Mouse (Mus musculus): ENCODE results near the gene Prss37. TPM values are rescaled to one million over a fixed set of nuclear protein-coding genes. Genes with fewer than 3 reads are reported as not detected.
A peak's percentile ranks its signal among the peaks of the same experiment; 100 is the strongest.

The Prss37 gene
- not detected in 2 replicates for polyA plus RNA-seq (2016; fragmentation: Nextera tagmentation; extraction: Ambion mirVana)

DNA sequence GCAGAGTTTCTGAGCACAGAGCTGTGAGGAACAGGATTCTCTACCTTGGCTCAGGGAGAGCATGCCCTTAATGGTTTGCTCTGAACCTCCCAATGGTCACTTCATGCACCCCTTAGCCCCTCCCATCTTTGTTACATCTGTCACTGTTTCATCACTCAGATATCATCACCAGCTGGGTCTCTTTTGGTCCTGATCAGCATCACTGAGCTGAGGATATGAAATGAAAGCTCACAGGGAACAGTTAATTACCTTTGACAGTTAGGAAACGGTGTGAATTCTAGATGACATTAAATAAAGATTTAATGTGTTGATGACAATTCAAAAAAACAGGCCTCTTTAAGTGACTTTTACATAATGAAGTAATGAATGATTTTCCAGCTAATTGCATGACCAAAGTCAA lies at the start of gene Prss37:
Gene Prss37 (minus strand): TSS at position 101 of the 400 bp plus-strand sequence.
- no peak for ATAC-seq (ENCODE audit: low FRiP score)
- H3K27ac ChIP-seq = no peak within 1 kb of the TSS
- no peaks in the 10 kb centered on the region for H3K9me3 ChIP-seq
- H3K4me2 ChIP-seq = no peak within 1 kb of the TSS
- H3K36me3 ChIP-seq (replicated peaks) = no peaks in the 10 kb centered on the region
- no peaks in the 10 kb centered on the region for H3K4me1 ChIP-seq
- H3K9ac ChIP-seq = no peak within 1 kb of the TSS
- WGBS = 88% methylated on average over 1 of the region's 1 CpGs
- H3K27me3 ChIP-seq = no peaks in the 10 kb centered on the region
- no peak within 1 kb of the TSS for H3K4me3 ChIP-seq (replicated peaks)

DNA sequence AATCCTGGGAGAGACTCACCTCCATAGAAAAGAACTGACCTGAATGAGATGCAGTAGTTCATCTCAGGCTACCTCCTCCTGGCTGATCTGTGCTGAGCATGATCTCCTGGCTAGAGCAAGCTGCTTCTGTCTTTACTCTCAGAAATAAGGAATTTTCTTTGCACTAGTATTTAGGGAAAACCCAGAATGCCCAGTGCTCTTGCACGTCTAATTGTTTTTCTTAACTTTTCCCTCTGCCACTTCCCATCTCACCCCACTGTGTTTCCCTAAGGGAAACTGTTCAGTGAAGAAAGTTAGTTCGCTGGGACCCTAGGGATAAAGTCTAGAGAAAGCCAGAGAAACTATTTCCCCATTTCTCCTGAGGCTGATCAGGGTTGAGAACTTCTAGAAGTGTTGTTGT lies 35.6 kb upstream of the Prss37 start, which contains the start of gene Olfr461:
Gene Olfr461 (minus strand): TSS at position 101 of the 400 bp plus-strand sequence.
- Histone ChIP-seq H3K27ac (no peak within 1 kb of the TSS), H3K4me2 (no peak within 1 kb of the TSS), H3K4me1 (no peaks in the 10 kb centered on the region), H3K36me3 (replicated peaks) (no peaks in the 10 kb centered on the region), H3K9me3 (no peaks in the 10 kb centered on the region), H3K4me3 (replicated peaks) (no peak within 1 kb of the TSS), H3K9ac (no peak within 1 kb of the TSS), H3K27me3 (no peaks in the 10 kb centered on the region)
- WGBS = 83% methylated on average over 2 of the region's 2 CpGs
- no peak for ATAC-seq (ENCODE audit: low FRiP score)

- Histone ChIP-seq H3K9me3 (no peaks in the 10 kb centered on the region), H3K4me1 (no peaks in the 10 kb centered on the region), H3K27ac (no peak overlapping the region), H3K36me3 (replicated peaks) (no peaks in the 10 kb centered on the region), H3K9ac (no peak overlapping the region), H3K27me3 (no peaks in the 10 kb centered on the region), H3K4me2 (no peak overlapping the region), H3K4me3 (replicated peaks) (no peak overlapping the region)
- 81% methylated on average over 10 of the region's 10 CpGs for WGBS
- no peak for ATAC-seq (ENCODE audit: low FRiP score)
Measured at GRCm38 (mm10) chr6:40544690-40545089, 25.4 kb upstream of the Prss37 start.

DNA sequence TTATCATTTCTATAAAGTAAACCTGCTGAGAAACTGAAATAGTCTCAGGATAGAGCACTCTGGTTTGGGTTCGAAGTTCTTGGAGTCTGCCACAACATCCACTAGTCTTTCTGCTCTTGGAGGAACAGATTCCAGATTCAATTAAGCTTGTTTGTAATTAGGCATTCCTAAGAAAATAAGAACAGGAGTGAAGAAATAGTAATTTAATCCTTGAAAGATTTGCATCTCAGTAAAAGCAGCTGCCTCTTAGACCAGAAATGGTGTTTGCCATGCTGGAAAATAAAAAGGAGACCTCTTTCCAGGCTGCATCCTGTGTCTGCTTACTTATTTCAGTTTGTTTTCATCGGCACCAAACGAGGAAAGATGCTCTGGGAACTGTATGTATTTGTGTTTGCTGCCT lies 26.1 kb downstream of the Prss37 start, which contains the start of gene Tas2r108:
Gene Tas2r108 (plus strand): TSS at position 301 of the 400 bp plus-strand sequence.
- Histone ChIP-seq H3K27ac (no peak within 1 kb of the TSS), H3K36me3 (replicated peaks) (no peaks in the 10 kb centered on the region), H3K4me3 (replicated peaks) (no peak within 1 kb of the TSS), H3K9me3 (no peaks in the 10 kb centered on the region), H3K27me3 (no peaks in the 10 kb centered on the region), H3K9ac (no peak within 1 kb of the TSS), H3K4me2 (no peak within 1 kb of the TSS), H3K4me1 (no peaks in the 10 kb centered on the region)
- no peak for ATAC-seq (ENCODE audit: low FRiP score)
- 88% methylated on average over 3 of the region's 3 CpGs for WGBS

GRCm38 (mm10) chr6:40490933-40491332 lies 28.4 kb downstream of the Prss37 start, which contains the start of gene Tas2r137:
Gene Tas2r137, plus strand, starts transcription at chr6:40491233.
- Histone ChIP-seq H3K9me3 (no peaks in the 10 kb centered on the region), H3K9ac (no peak within 1 kb of the TSS), H3K27ac (no peak within 1 kb of the TSS), H3K27me3 (no peaks in the 10 kb centered on the region), H3K4me1 (no peaks in the 10 kb centered on the region), H3K4me3 (replicated peaks) (no peak within 1 kb of the TSS), H3K36me3 (replicated peaks) (peaks cover 3% of the 10 kb centered on the region; the same call in 1 of the 2 replicates), H3K4me2 (no peak within 1 kb of the TSS)
- no peak for ATAC-seq (ENCODE audit: low FRiP score)

DNA sequence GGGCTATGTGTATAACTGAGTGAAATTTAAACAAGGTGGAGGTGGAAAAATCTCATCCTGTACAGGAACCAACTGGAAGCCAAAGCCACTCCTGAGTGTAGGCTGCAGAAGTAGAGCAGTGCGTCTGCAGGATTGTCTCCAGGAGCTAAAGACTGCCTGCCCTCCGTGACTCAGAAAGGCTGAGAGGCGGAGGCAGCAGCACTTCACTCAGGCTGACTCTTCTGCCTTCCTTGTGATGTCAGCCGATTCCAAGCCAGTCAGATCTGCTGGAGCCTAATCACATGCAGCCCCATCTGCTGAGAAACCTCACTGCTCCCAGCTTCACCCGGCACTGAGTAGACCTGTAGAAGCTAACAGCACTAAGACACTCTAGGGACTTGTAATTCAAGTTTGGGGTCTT lies 37.0 kb downstream of the Prss37 start:
- Histone ChIP-seq H3K9ac (no peak overlapping the region), H3K27me3 (no peaks in the 10 kb centered on the region), H3K4me1 (no peaks in the 10 kb centered on the region), H3K36me3 (replicated peaks) (peaks cover 59% of the 10 kb centered on the region), H3K27ac (no peak overlapping the region), H3K9me3 (no peaks in the 10 kb centered on the region), H3K4me3 (replicated peaks) (no peak overlapping the region), H3K4me2 (no peak overlapping the region)
- 96% methylated on average over 5 of the region's 5 CpGs for WGBS
- no peak for ATAC-seq (ENCODE audit: low FRiP score)

GRCm38 (mm10) chr6:40479705-40480104 lies 39.6 kb downstream of the Prss37 start:
- no peak overlapping the region for H3K4me3 ChIP-seq (replicated peaks)
- 84% methylated on average over 1 of the region's 1 CpGs for WGBS

DNA sequence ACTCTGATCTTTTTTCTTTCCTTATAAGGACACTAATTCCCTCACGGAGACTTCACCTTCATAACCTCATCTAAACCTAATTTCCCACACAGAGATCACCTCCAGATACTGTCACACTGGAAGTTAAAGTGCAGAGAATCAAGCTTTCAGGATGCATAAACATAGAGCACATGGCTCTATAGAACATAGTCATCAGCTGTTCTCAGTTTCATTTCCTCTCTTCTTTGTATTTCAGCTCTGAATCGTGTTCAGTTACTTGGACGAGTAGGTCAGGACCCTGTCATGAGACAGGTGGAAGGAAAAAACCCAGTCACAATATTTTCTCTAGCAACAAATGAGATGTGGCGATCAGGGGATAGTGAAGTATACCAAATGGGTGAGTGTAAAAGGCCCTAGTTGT lies 43.2 kb downstream of the Prss37 start:
- H3K27ac ChIP-seq = no peak overlapping the region
- peaks cover 7% of the 10 kb centered on the region for H3K4me1 ChIP-seq
- no peak for ATAC-seq (ENCODE audit: low FRiP score)
- H3K27me3 ChIP-seq = no peaks in the 10 kb centered on the region
- 93% methylated on average over 4 of the region's 4 CpGs for WGBS
- H3K4me2 ChIP-seq = no peak overlapping the region
- H3K36me3 ChIP-seq (replicated peaks) = peaks cover 50% of the 10 kb centered on the region
- no peak overlapping the region for H3K9ac ChIP-seq
- no peak overlapping the region for H3K4me3 ChIP-seq (replicated peaks)
- H3K9me3 ChIP-seq = no peaks in the 10 kb centered on the region

More at GRCm38 (mm10) chr6:40479705-40480104, 39.6 kb downstream of the Prss37 start:
- ATAC-seq (ENCODE audit: low FRiP score) = no peak
- Histone ChIP-seq H3K4me1 (no peaks in the 10 kb centered on the region), H3K9me3 (no peaks in the 10 kb centered on the region), H3K36me3 (replicated peaks) (peaks cover 66% of the 10 kb centered on the region), H3K27ac (no peak overlapping the region), H3K9ac (no peak overlapping the region), H3K27me3 (no peaks in the 10 kb centered on the region), H3K4me2 (no peak overlapping the region)

GRCm38 (mm10) chr6:40471720-40472010 lies 47.6 kb downstream of the Prss37 start:
- H3K4me2 ChIP-seq = peak overlapping the region; percentile 68
- H3K9ac ChIP-seq = peak overlapping the region; percentile 87
- peak; percentile 25; the same call in 1 of the 2 replicates for ATAC-seq (ENCODE audit: low FRiP score)
- H3K27ac ChIP-seq = peak overlapping the region; percentile 98
- H3K36me3 ChIP-seq (replicated peaks) = peaks cover 31% of the 10 kb centered on the region
- no peaks in the 10 kb centered on the region for H3K27me3 ChIP-seq
- no peaks in the 10 kb centered on the region for H3K9me3 ChIP-seq
- 2% methylated on average over 7 of the region's 7 CpGs for WGBS
- peak overlapping the region; percentile 76 for H3K4me3 ChIP-seq (replicated peaks)
- H3K4me1 ChIP-seq = peaks cover 7% of the 10 kb centered on the region

DNA sequence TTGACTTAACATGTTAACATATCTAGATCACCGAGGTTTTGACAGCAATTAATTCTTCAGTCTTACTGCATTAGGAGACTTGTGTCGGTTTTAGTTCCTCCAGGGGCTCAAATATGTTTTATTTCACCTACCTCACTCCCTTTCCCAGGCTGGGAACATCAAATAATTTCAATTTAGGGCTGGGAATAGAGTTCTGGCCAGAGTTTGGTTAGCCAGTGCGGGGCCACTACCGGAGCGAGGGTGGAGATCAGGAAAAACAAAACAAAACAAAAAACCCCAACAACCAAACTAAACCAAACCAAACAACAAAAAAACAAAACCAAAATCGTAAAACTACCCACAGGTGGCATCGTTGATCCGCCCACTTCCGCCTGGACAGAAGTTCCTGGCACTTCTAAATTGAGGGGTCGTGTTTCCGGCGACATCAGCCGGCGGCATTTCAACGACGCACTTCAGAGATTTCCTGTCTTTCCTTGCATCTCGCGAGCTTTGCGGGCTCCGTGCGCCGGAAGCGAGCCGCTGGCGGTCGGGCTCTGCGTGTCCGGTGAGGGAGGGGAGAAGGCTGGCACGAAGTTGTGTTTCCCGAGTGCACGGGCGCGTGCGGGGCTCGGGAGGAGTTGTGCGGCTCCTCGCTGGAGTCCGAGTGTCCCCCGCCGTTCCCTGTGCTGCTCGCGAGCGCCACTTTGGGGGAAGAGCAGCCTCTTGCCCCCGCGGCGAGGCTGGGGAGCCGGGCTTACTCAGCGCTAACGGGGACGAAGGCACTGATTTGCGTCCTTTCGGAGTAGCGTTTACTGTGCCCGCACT lies 48.2 kb downstream of the Prss37 start, which contains the start of gene Ssbp1:
Gene Ssbp1 (plus strand): TSS at position 437 of the 804 bp plus-strand sequence.
- peak within 1 kb of the TSS; percentile 76 for H3K4me3 ChIP-seq (replicated peaks)
- H3K27me3 ChIP-seq = no peaks in the 10 kb centered on the region
- H3K27ac ChIP-seq = peak within 1 kb of the TSS; percentile 98
- under 1% methylated on average over 54 of the region's 54 CpGs for WGBS
- no peaks in the 10 kb centered on the region for H3K9me3 ChIP-seq
- peaks cover 27% of the 10 kb centered on the region for H3K36me3 ChIP-seq (replicated peaks)
- ATAC-seq (ENCODE audit: low FRiP score) = peak; percentile 97
- peak within 1 kb of the TSS; percentile 68 for H3K4me2 ChIP-seq
- H3K9ac ChIP-seq = peak within 1 kb of the TSS; percentile 87
- H3K4me1 ChIP-seq = peaks cover 7% of the 10 kb centered on the region

- WGBS = 51% methylated on average over 6 of the region's 6 CpGs
- Histone ChIP-seq H3K4me1 (no peaks in the 10 kb centered on the region), H3K27me3 (no peaks in the 10 kb centered on the region; the same call in 1 of the 2 replicates), H3K27ac (no peak overlapping the region), H3K9ac (no peak overlapping the region), H3K4me2 (no peak overlapping the region), H3K9me3 (no peaks in the 10 kb centered on the region), H3K36me3 (replicated peaks) (no peaks in the 10 kb centered on the region), H3K4me3 (replicated peaks) (no peak overlapping the region)
- ATAC-seq (ENCODE audit: low FRiP score) = no peak
Measured at GRCm38 (mm10) chr6:40465710-40466109, 53.6 kb downstream of the Prss37 start.

All from forebrain, embryonic 12.5 days (tissue).